Mouse (Mus musculus): Measurements from ENCODE around the gene 9430015G10Rik.

The 9430015G10Rik gene

DNA sequence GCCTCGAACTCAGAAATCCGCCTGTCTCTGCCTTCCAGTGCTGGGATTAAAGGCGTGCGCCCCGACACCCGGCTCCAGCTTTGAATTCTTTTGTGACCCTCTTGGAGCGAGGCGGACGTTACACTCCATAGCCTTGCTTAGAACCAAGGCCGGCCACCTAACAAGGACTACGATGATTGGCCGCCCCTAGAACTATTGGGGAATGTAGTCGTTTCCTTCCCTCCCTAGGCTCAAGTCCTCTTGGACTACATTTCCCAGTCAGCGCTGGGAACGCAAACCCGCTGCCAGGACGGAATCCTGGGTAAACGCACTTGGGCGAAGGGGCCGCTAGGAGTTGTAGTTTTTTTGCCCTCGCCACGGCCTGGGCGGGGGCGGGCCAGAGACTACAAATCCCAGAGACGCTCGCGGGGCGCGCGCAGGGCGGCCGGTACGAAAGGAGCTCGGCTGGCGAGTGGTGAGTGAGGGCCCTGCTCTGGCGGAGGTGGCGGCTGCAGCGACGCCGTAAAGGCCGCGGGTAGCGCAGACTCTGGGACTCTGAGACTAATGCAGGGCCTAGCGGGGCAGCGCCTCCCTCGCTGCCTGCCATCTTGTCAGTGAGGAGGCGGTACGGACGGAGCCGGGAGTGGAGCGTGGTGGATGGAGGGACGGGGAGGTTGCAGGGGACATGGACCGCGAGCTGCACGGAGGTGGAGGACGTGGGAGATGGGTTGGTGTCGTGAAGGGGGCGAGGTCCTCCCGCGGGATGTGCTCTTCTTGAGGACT, at the start of gene 9430015G10Rik:
9430015G10Rik (plus strand) TSS at position 413 of the 762 bp plus-strand sequence.
- peak; percentile 98 for DNase-seq

DNA sequence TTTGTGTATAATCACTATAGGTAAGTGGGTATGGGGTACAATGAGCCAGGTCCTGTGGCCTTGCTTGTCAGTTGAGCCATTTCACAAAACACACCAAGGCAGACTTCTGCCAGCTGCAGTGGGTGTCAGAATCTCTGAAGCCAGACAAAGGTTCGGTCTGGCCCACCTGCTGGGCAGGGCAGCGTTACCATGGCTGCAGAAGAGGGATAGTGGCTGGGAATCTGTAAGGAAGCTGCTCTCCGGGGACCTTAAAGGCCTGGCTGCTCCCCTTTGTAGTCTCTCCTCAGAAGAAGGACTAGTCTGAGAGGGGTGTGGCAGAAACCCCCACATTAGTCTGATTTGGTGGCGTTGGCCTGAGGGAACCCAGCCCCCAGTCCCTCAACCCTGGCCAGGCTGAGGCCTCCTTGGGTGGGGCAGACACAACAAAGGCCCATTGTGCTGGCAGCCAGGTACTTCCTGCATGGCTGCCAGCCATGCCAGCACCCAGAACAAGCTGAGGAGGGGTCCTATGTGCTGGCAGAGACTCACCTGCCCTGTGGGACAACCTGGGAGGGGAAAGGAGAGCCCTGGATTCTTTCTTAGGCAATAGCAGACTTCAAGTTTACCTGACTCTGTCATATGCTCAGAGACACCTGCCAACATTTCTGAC, 45.8 kb upstream of the 9430015G10Rik start:
- DNase-seq = no peak

DNA sequence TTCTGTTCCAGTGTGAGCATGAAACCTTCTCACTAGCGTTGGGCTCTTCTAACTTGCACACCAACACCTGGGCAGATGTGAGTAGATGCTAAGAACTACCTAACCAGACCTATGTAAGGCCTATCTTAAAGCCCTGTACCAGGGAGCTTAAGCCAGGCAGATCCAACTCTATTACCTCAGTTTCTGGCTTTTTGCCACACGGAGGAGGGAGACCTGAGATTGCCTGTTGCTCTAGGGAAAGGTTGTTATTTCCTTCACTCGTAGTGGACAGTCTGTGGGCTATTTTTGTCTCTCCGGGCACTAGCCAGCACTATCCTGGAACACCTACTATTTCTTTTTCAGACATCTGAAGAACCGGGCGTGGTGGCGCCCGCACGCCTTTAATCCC, 45.3 kb upstream of the 9430015G10Rik start:
- no peak for DNase-seq

DNA sequence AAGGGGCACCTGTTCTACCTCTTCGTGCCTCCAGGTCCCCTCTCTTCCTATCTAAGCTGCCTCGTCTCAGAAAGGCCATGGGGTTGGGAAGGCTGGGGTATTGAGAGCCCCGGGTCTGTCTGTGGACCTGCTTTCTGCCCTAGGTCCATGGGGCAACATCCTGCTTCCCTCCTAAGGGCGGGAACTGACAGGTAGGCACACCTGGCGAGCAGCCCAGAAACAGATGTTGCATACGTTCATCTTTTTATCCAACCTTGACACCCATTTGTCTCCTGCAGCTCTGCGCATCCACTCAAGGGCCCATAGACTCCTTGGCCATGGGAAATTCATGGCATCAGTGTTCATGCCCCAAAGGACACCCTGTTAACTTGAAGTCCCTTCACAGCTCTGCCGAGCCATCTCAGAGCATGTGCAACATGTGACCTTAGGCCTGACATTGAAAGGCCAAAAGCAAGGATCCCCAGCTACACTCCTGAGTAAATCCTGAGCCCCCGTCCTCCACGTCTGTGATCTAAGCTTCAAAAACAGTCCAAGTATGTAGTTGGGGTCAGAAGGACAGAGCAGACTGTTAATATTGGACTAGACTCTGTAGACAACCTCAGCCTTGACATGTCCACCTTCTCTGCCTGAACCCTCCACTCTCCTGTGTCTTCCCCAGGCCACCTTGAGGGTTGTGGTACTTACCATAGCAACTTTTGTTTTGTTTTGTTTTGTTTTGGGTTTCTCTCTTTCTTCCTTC, 44.5 kb upstream of the 9430015G10Rik start:
- DNase-seq = no peak

DNA sequence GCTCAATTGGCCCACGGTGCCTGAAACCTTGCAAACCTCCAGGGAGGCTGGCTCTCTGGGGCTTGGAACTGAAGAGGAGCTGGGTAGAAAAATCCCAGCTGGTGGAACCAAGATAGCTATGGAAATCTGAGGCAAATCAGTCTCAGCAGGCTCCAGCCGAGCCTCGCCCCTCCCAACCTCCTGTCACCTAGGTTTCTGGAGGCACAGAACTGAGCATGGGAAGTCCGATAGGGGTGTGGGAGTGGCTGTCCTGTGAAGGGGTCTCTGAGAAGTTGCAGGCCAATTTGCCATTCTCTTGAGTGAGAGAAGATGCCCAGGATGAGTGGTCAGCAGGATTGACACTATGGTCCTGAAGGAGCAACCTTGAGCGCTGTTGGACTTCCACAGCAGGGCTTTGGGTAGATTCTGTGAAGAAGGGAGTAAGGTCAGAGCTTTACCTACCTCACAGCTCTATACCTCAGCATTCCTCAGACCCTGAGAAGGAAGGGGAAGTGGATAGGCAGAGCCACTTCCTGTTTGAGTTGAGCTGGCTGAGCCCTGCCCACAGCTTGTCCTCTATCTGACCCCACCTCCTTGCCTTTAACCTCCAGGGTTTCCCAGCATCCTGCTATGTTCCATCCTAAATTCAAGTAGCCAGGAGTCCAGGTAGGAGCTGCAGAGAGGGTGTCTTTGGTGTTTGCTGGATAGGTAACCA, 42.4 kb upstream of the 9430015G10Rik start:
- peak; percentile 41 for DNase-seq

DNA sequence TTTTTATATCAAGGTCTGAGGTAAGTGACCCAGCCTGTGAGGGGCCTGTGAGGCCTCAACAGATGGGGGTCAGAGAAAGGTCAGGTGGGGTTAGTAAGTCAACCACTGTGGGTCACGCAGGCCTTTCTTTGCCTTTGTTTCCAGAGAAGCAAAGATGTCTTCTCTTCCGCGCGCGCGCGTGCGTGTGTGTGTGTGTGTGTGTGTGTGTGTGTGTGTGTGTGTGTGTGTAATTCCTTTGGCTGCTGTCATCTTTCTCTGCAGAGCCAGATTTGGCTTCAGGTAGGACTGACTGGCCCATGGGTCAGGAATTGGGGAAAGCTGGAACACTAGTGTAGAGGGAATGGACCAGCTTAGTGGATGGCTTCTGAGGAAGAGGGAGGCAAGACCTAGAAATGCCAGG, 40.1 kb upstream of the 9430015G10Rik start:
- peak; percentile 44 for DNase-seq

DNA sequence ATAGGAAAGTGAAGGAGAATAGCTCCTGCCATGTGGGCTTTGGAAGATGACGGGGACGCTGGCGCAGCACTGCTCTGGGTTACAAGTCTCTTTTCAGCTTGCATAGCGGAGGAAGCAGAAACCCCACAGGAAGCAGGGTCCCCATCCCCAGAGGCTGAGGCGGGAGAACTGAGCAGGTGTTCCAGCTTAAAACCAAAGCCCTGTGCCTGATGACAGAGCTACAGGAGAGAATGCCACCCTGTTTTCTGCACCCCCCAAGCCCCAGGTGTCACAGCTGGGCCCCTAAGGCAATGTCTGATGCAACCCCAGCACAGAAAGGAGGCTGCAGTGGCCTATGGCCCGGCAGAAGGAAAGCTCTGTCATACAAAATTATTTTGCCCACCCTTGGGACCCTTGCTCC, 39.5 kb upstream of the 9430015G10Rik start:
- DNase-seq = peak; percentile 87

DNA sequence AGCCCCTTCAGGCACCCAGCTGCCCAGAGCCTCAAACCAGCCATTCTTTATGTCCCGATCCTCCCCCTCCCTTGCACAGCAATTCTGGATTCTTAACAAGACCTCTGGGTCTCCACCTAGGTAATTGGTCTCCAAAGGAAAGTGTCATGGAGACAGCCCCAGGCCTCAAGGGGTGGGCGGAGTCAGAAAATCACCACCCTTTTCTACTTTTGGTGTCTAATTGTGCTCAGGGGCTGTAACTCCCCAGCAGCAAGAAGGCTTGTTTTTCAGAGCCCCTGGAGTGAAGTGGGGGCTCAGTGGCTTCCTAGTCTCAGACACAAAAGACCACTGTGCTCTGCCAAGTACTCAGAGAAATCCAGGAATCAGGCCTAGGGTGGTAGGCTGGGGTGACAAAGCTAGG, 39.1 kb upstream of the 9430015G10Rik start:
- DNase-seq = peak; percentile 58

DNA sequence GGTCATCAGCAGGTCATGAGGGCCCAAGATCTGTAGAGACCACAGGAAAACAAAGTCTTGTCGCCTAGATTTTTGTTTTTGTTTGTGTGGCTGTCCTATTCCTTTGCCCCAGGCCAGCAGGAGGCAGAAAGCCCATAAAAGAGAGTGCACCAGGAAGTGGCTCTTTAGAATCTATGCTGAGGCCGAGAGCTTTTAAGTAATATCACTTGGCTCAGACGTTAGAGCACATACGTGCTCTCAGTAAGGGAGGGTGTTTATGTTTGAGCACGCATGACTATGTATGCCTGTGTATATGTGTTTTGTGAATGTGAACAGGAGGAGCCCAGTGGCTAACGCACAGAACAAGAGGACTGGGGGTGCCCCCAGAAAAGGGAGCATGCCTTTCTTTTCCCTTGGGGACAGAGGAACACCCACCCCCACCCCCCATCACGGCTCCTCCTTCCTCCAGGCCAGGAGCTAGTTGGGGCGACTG, 32.8 kb upstream of the 9430015G10Rik start:
- peak; percentile 56 for DNase-seq

DNA sequence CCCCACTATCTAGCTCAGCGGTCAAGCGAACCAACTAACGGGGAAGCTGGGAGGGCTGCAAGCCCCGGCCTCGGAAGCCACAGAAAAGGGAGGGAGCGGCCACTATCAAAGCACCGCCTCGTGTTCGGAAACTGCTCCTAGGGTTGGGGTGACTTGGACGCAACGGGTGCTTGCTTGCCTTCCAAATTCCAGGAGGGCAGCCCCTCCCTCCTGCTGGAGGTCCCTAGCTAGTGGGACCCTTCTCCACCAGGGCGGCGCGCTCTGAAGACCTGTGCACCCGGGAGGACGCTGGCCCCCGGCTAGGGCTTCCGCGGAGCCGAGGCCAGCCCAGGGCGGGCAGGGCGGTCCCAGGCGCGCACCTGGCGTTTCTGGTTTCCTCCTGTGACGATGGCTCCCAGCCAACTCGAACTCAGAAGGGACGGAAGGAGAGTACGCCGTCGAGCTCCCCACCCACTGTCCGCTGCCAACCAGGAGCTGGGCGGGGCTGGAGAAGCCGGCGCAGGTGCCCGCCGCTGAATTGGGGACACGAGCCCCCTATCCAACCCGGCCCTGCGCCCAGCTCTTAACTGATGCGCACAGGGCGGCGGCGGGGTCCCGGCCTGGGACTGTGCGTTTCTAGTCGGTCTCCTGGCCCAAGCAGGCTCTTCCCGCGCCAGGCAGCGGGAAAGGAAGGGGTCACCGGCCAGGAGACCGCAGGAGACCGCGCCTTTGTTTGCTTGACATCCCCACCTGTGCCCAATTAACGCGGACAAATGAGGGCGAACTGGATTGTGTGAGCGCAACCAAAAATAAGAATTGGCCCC, 32.1 kb upstream of the 9430015G10Rik start:
- DNase-seq = peak; percentile 89

DNA sequence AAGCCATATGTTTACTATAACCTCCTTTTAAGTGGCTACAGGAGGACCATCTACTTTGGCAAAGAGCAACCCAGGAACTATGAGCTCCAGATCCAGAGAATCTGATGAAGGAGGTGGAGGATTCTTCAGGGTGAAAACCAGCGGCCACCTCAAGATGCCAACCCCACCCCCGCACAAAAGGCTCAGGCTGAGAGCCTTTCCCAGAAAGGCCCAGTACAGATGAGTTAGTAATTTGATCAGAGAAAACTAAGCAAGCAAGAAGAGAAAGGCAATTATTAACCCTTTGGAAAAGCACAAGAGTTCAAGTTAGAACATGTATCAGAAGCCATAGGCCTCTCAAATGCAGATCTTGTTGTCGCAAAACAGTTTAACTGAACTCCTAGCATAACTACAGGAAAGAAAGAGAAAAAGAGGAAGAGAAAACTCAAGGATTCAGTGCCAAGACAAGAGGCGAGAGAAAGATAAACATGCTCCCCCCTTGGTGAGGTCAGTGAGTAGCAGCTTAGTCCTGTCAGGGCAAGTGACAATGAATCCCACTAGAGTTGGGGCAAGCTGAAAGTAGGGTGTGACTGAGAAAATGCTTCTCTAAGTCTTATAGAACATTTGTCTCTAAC, 27.1 kb upstream of the 9430015G10Rik start:
- DNase-seq = no peak

DNA sequence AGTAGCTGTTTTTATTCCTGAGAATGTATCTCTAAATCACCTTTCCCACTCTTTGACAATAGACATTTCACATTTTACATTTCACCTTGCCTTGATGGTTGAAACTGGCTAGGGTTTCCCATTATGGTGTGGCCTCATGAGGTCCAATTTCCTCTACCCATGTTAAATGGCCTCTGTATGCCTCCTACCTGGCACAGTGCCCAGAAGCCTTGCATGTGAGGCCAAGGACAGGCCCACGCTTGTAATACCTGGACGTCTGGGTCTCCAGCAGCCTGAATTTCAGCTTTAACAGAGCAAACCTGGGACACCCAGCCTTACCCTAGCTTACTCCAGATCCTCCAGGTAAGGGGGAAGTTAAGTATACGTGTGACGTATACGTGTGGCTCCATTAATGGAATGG, 26.4 kb upstream of the 9430015G10Rik start:
- DNase-seq = no peak

DNA sequence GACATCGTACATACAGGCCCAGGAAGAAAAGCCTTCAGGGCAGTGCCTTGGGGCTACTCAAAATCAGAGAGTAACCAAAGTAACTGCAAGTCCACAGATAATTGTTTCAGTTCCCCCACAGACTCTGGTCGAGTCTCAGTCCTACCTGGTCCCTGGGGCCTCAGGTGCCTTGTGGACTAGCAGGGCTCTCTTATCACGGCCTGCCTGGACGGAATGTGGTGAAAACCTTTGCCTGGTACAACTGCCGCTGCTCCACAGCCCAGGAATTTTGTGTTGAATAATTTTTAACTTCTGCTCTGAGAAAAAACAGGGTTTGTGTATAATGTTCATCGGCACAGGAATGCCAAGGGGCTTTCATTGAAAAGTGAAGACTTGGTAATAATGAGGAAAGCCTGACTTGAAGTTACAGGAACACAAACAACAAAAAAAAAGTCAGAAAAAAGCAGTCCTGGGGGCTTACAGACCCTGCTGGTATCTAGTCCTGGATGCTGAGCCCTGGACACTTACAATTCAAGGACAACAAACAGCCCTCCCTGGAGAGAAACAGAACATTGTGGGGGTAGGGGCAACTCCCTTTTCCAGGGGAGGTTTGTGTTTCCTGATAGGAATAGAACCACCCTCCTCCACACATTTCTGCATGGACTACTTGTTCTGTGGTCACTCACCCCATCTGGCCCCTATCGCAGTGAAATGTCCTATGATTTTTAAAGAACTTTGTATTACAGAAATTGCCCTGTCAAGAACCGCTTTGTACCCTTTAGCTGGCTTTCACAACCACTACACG, 25.5 kb upstream of the 9430015G10Rik start:
- DNase-seq = no peak

DNA sequence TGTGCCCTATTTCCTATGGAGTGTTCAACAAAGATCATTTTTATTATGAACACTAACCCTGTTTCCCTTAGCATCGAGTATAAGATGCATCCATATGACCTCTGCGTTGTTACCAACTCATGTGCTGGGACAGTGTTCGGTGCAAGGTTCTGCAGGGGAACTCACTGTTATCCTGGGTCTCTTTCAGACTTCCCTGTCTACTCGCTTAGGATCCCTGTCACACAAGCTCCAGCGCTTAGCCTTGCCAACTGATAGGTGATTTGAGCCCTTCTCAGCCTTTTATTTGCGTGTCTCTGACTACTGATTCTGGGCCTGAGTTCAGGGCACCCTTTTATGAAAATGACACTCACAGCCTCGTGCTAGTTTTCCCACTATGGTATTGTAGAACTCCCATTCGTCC, 24.5 kb upstream of the 9430015G10Rik start:
- no peak for DNase-seq

DNA sequence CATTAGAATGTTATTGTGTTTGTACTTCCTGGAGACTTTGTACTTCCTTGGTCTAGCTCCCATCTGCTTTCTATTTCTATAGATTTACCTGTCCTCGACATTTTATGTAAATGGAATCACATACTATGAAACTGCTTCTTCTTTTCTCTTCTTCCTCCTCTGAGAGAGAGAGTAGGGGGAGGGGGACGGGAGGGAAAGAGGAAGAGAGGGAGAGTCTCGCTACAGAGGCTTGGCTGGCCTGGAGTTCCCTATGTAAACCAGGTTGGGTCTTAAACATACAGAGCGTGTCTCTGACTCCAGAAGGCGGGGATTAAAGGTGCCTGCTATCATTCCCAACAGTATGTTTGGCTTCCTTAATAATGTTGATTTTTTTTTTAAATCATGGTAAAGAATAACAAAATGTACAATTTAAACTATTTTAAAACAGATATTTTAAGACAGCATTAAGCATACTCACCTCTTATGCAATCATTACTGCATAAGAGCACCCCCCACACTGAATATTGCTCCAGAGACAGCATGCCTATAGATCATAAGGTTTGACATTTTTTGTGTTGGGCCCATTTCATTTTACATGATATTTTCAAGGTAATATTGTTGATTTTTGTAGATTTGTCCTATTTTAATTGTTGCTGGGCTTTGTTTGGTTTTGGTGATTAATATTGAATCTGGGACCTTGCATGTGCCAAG, 22.2 kb upstream of the 9430015G10Rik start:
- no peak for DNase-seq

DNA sequence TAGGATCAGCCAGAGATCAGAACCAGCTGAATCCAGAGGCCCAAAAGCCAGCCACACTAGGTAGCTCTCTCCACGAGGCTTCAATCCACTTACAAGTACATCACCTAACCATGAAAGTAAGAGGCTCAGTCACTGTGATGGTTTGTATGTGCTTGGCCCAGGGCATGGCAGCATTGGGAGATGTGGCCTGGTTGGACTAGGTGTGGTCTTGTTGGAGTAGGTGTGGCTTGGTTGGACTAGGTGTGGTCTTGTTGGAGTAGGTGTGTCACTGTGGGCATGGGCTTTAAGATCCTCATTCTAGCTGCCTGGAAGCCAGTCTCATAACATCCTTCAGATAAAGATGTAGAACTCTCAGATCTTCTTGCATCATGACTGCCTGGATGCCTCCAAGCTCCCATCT, 18.5 kb upstream of the 9430015G10Rik start:
- no peak for DNase-seq

DNA sequence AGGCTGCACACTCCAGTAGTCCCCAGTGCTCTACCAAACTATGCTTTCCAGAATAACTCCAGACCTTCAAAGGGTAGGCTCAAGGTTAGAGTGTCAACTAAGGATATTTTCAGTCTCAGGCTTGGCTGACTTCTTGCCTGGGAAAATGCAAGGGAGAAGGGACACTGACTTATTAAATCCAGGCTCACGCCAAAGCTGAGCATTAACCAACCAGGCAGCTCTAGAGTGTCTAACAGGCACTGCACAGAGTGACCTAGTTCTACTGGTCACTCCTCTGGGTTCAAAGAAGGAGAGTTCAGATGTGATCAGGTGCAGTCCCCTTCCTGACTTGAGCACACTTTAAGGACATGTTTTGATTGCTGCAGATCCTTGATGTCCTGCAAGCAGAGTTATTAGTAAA, 17.0 kb upstream of the 9430015G10Rik start:
- DNase-seq = no peak

DNA sequence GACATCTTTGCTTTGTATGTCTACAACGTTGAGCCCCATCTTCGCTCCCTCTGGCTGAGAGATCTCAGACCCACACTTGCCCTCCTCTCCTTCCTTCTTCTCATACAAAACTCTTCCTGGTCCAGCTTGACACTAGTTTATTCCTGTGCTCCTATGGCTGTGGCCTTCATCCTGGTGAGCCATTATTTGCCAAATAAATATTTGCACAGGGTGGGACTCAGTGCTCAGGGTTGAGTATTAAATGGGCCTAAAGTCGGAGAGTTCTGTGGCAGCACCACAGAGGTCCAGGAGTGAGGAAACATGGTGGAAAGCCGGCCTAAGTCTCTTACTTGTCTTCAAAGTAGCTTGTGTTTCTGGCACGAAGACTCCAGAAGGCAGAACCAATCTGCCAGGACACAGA, 16.0 kb upstream of the 9430015G10Rik start:
- no peak for DNase-seq

DNA sequence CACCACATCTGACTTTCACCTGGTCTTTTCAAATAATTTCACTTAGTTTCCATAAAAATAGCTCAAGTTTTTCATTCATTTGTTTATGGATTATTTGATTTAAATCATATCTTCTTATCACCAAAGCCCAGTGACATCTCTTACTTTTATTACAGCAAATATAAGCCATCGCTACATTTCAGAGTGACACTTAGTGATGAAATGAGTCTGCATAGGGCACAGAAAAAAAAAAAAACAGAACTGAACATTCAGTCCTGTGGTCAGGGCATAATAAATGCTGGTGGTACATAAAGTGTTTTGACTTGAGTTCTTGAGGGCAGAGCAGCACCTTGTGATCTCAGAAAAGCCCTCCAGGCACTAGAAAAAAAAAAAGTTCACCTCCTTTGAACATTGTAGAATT, 13.6 kb upstream of the 9430015G10Rik start:
- no peak for DNase-seq

DNA sequence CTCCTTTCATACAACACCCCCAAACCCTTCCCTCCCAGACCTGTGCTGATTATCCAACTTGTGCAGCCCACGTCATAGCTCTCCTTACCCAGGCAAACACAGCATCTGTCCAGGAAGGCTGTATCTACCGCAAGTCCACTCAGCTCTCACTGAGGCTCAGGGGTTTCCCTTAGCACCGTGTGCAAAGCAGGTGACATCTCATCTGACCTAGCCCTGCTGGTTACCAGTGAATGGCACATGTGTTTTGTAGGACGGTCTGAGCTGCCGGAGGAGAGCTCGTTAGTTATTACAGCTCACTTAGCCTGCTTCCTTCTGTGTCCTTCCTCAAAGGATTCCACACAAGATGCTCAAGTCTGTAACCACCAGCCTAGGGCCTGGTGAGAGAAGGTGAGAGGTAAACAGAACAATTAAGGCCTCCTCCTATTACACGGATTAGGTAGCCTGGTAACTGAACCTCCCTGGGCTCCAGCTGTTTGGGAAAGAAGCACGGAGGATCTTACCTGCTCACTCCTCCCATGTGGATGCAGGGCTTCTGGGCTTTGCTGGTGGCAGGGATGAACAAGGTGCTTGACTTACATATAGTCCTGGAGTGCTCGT, 11.9 kb upstream of the 9430015G10Rik start:
- no peak for DNase-seq

Measured in thymus, postnatal 14 days (tissue).